Mouse (Mus musculus): ENCODE data around the gene Slx. TPM values are rescaled to one million over a fixed set of nuclear protein-coding genes. Genes with fewer than 3 reads are reported as not detected.
"Not testable (repeated sequence)": the region's sequence is repeated elsewhere in the genome, so short reads cannot be mapped to it uniquely, and the experiment has no call there.

Slx gene
- polyA plus RNA-seq (2015; fragmentation: Nextera tagmentation; extraction: Ambion mirVana) = not detected in 2 replicates

- not testable (repeated sequence) for H3K9ac ChIP-seq (ENCODE audit: low read depth, low read length); H3K27ac ChIP-seq (ENCODE audit: low read length); H3K4me1 ChIP-seq (ENCODE audit: control insufficient read depth, insufficient read depth, low read length); H3K4me2 ChIP-seq (ENCODE audit: low read length); H3K9me3 ChIP-seq (replicated peaks; ENCODE audit: control insufficient read depth, low read length, poor library complexity, severe bottlenecking); ATAC-seq; H3K4me3 ChIP-seq (ENCODE audit: low read depth, low read length); H3K36me3 ChIP-seq (ENCODE audit: control insufficient read depth, insufficient read depth, low read length); H3K27me3 ChIP-seq (ENCODE audit: control insufficient read depth, insufficient read depth, low read depth, low read length)
- 84% methylated on average over 3 of the region's 3 CpGs for WGBS
Measured at GRCm38 (mm10) chrX:26545465-26545864, at the start of gene Slx. TSS of gene Slx (minus strand) at chrX:26545565.

Small RNA genes within 50 kb of the gene (microRNA-seq; reads per million reads assigned to microRNA genes)
- not detected for gene Gm27341

Other genes with a start within 250 kb of the Slx start
- gene Gm2030, start 235.5 kb downstream of the Slx start, polyA plus RNA-seq (2015; fragmentation: Nextera tagmentation; extraction: Ambion mirVana) = not detected in 2 replicates
- not detected in 2 replicates for gene Gm14525, start 157.1 kb upstream of the Slx start, polyA plus RNA-seq (2015; fragmentation: Nextera tagmentation; extraction: Ambion mirVana)